Mouse (Mus musculus) MEL (cell line): Measurements from ENCODE around the gene Zmiz1. TPM values are rescaled to one million over a fixed set of nuclear protein-coding genes. Genes with fewer than 3 reads are reported as not detected.
A peak's percentile ranks its signal among the peaks of the same experiment; 100 is the strongest.

Source experiments
- DNase-seq: peaks from one replicate; pipeline ENCODE4 v3.0.0; 2011; ENCODE audit warnings: low read depth, low spot score
- H3K27ac ChIP-seq: 2 replicates; pipeline ENCODE4 v1.5.1; 2012; ENCODE audit warnings: low read depth, mild to moderate bottlenecking, control low read depth, low read length, moderate library complexity; ENCODE audit not compliant: control insufficient read depth
- H3K27me3 ChIP-seq, 2 experiments: fragments of 150-350 bp in 1 of 2; sonication (generic) in 1 of 2; 2 replicates each; pipeline ENCODE4 v1.6.1; 2012; ENCODE audit warnings: low read length in 2 of 2, mild to moderate bottlenecking in 2 of 2, improper control_type of control experiment in 1 of 2, moderate library complexity in 1 of 2; ENCODE audit not compliant: insufficient read depth in 2 of 2, control insufficient read depth in 1 of 2
- H3K36me3 ChIP-seq, 2 experiments: 2 replicates each; pipeline ENCODE4 v1.6.1; 2012 to 2014; ENCODE audit warnings: low read length in 2 of 2, improper control_type of control experiment in 1 of 2, inconsistent platforms in 1 of 2, mild to moderate bottlenecking in 1 of 2; ENCODE audit not compliant: insufficient read depth in 2 of 2, control insufficient read depth in 1 of 2
- H3K4me1 ChIP-seq, 2 experiments: fragments of 150-350 bp in 1 of 2; sonication (generic) in 1 of 2; 2 replicates each; pipeline ENCODE4 v1.6.1; 2012; ENCODE audit warnings: low read length in 2 of 2, improper control_type of control experiment in 1 of 2, mild to moderate bottlenecking in 1 of 2; ENCODE audit not compliant: insufficient read depth in 2 of 2, control insufficient read depth in 1 of 2
- H3K4me3 ChIP-seq, 2 experiments: fragments of 150-350 bp in 1 of 2; sonication (generic) in 1 of 2; 2 replicates each; pipeline ENCODE4 v1.5.1; 2012; ENCODE audit warnings: low read depth in 2 of 2, low read length in 2 of 2, mild to moderate bottlenecking in 2 of 2, moderate library complexity in 2 of 2, control low read depth in 1 of 2, improper control_type of control experiment in 1 of 2; ENCODE audit not compliant: control insufficient read depth in 1 of 2, insufficient read depth in 1 of 2
- H3K79me2 ChIP-seq: 2 replicates; pipeline ENCODE4 v1.6.1; 2012; ENCODE audit warnings: mild to moderate bottlenecking, low read length, moderate library complexity; ENCODE audit not compliant: control insufficient read depth, poor library complexity, insufficient read depth
- H3K9ac ChIP-seq: 2 replicates; pipeline ENCODE4 v1.6.1; 2012; ENCODE audit warnings: low read depth, mild to moderate bottlenecking, control low read depth, low read length, moderate library complexity; ENCODE audit not compliant: control insufficient read depth, poor library complexity, severe bottlenecking
- H3K9me3 ChIP-seq: fragments of 150-350 bp; sonication (generic); replicated peaks from 2 replicates; pipeline ENCODE4 v1.6.1; 2012; ENCODE audit warnings: mild to moderate bottlenecking, low read length, improper control_type of control experiment, moderate library complexity; ENCODE audit not compliant: insufficient read depth
- BHLHE40 ChIP-seq: IDR thresholded peaks from 2 replicates; pipeline ENCODE4 v1.6.1; 2012; ENCODE audit warnings: low read depth, mild to moderate bottlenecking, inconsistent platforms, low read length, improper control_type of control experiment, borderline replicate concordance
- CHD2 ChIP-seq: IDR thresholded peaks from 2 replicates; pipeline ENCODE4 v1.6.1; 2011; ENCODE audit warnings: low read length, improper control_type of control experiment
- E2F4 ChIP-seq: IDR thresholded peaks from 2 replicates; pipeline ENCODE4 v1.6.1; 2011; ENCODE audit warnings: low read depth, low read length, improper control_type of control experiment, borderline replicate concordance
- EP300 ChIP-seq, 2 experiments: IDR thresholded peaks; 2 replicates each; pipeline ENCODE4 v1.6.1; 2011; ENCODE audit warnings: improper control_type of control experiment in 2 of 2, low read length in 2 of 2, low read depth in 1 of 2, mild to moderate bottlenecking in 1 of 2
- ETS1 ChIP-seq: IDR thresholded peaks from 2 replicates; pipeline ENCODE4 v1.6.1; 2012; ENCODE audit warnings: low read depth, mild to moderate bottlenecking, inconsistent platforms, low read length, improper control_type of control experiment, moderate library complexity
- GATA1 ChIP-seq: IDR thresholded peaks from 2 replicates; pipeline ENCODE4 v1.6.1; 2011; ENCODE audit warnings: low read depth, low read length, improper control_type of control experiment
- HCFC1 ChIP-seq: IDR thresholded peaks from 2 replicates; pipeline ENCODE4 v1.6.1; 2012; ENCODE audit warnings: low read depth, mild to moderate bottlenecking, inconsistent platforms, low read length, improper control_type of control experiment, moderate library complexity
- JUND ChIP-seq: IDR thresholded peaks from 2 replicates; pipeline ENCODE4 v1.6.1; 2011; ENCODE audit warnings: low read depth, mild to moderate bottlenecking, improper control_type of control experiment, low read length
- KAT2A ChIP-seq: conservative IDR thresholded peaks from 2 replicates; pipeline ENCODE4 v1.6.1; 2012; ENCODE audit warnings: low read depth, low read length, improper control_type of control experiment, inconsistent platforms
- MAX ChIP-seq: IDR thresholded peaks from 2 replicates; pipeline ENCODE4 v1.6.1; 2011; ENCODE audit warnings: low read length, improper control_type of control experiment
- MAZ ChIP-seq: IDR thresholded peaks from 2 replicates; pipeline ENCODE4 v1.6.1; 2012; ENCODE audit warnings: low read depth, mild to moderate bottlenecking, inconsistent platforms, low read length, improper control_type of control experiment
- MEF2A ChIP-seq: IDR thresholded peaks from 2 replicates; pipeline ENCODE4 v1.6.1; 2014; ENCODE audit warnings: low read depth, mild to moderate bottlenecking, inconsistent platforms, low read length, improper control_type of control experiment; ENCODE audit not compliant: poor library complexity, insufficient replicate concordance, severe bottlenecking; ENCODE audit errors: extremely low read depth
- MXI1 ChIP-seq: IDR thresholded peaks from 2 replicates; pipeline ENCODE4 v1.6.1; 2011; ENCODE audit warnings: mild to moderate bottlenecking, low read depth, low read length, improper control_type of control experiment
- MYB ChIP-seq: IDR thresholded peaks from 2 replicates; pipeline ENCODE4 v1.6.1; 2011; ENCODE audit warnings: mild to moderate bottlenecking, low read depth, low read length, improper control_type of control experiment
- NELFE ChIP-seq: IDR thresholded peaks from 2 replicates; pipeline ENCODE4 v1.6.1; 2011; ENCODE audit warnings: low read depth, low read length, improper control_type of control experiment
- NRF1 ChIP-seq: IDR thresholded peaks from 2 replicates; pipeline ENCODE4 v1.6.1; 2014; ENCODE audit warnings: low read depth, mild to moderate bottlenecking, inconsistent platforms, low read length, improper control_type of control experiment, moderate library complexity; ENCODE audit not compliant: poor library complexity, insufficient read depth, severe bottlenecking
- POLR2A ChIP-seq, 2 experiments: IDR thresholded peaks; 2 replicates each; pipeline ENCODE4 v1.6.1; 2011 to 2012; ENCODE audit warnings: low read length in 2 of 2, mild to moderate bottlenecking in 2 of 2, control low read depth in 1 of 2, improper control_type of control experiment in 1 of 2, low read depth in 1 of 2, moderate library complexity in 1 of 2; ENCODE audit not compliant: control insufficient read depth in 1 of 2, insufficient read depth in 1 of 2, poor library complexity in 1 of 2
- POLR2AphosphoS2 ChIP-seq: IDR thresholded peaks from 2 replicates; pipeline ENCODE4 v1.6.1; 2011; ENCODE audit warnings: low read length, improper control_type of control experiment
- POLR2AphosphoS5 ChIP-seq: IDR thresholded peaks from 2 replicates; pipeline ENCODE4 v1.6.1; 2012; ENCODE audit warnings: low read depth, borderline replicate concordance, mild to moderate bottlenecking, inconsistent platforms, low read length, moderate library complexity, mixed read lengths
- SMC3 ChIP-seq: IDR thresholded peaks from 2 replicates; pipeline ENCODE4 v1.6.1; 2011; ENCODE audit warnings: low read depth, low read length, improper control_type of control experiment
- TAL1 ChIP-seq: IDR thresholded peaks from 2 replicates; pipeline ENCODE4 v1.6.1; 2012; ENCODE audit warnings: mild to moderate bottlenecking, inconsistent platforms, low read length, moderate library complexity, mixed read lengths
- TBP ChIP-seq: IDR thresholded peaks from 2 replicates; pipeline ENCODE4 v1.8.0; 2011; ENCODE audit warnings: low read depth, low read length, improper control_type of control experiment
- TCF12 ChIP-seq: IDR thresholded peaks from 2 replicates; pipeline ENCODE4 v1.6.1; 2014; ENCODE audit warnings: low read depth, mild to moderate bottlenecking, inconsistent platforms, low read length, improper control_type of control experiment, moderate library complexity
- UBTF ChIP-seq: IDR thresholded peaks from 2 replicates; pipeline ENCODE4 v1.6.1; 2012; ENCODE audit warnings: low read depth, mild to moderate bottlenecking, inconsistent platforms, low read length, improper control_type of control experiment, moderate library complexity, borderline replicate concordance; ENCODE audit not compliant: insufficient read depth
- USF1 ChIP-seq: IDR thresholded peaks from 2 replicates; pipeline ENCODE4 v1.6.1; 2014; ENCODE audit warnings: low read depth, mild to moderate bottlenecking, inconsistent platforms, low read length, improper control_type of control experiment, moderate library complexity
- USF2 ChIP-seq, 2 experiments: IDR thresholded peaks; 2 replicates each; pipeline ENCODE4 v1.6.1; 2011 to 2012; ENCODE audit warnings: improper control_type of control experiment in 2 of 2, low read length in 2 of 2, borderline replicate concordance in 1 of 2, inconsistent platforms in 1 of 2, low read depth in 1 of 2, mild to moderate bottlenecking in 1 of 2; ENCODE audit not compliant: insufficient read depth in 1 of 2
- ZMIZ1 ChIP-seq: IDR thresholded peaks from 2 replicates; pipeline ENCODE4 v1.6.1; 2012; ENCODE audit warnings: low read depth, mild to moderate bottlenecking, inconsistent platforms, low read length, improper control_type of control experiment, moderate library complexity
- ZNF384 ChIP-seq: IDR thresholded peaks from 2 replicates; pipeline ENCODE4 v1.6.1; 2012; ENCODE audit warnings: low read depth, mild to moderate bottlenecking, inconsistent platforms, low read length, improper control_type of control experiment
- polyA plus RNA-seq, 2 experiments: library from polyadenylated mRNA; stranded (reverse) in 1 of 2; unstranded in 1 of 2; fragments of >175 nt in 1 of 2; fragments of >200 nt in 1 of 2; gene quantifications; 2 replicates each; pipeline versions ENCODE4 v1.2.1 to v1.2.4; 2012; ENCODE audit warnings: low replicate concordance in 2 of 2, low read depth in 1 of 2; ENCODE audit not compliant: insufficient read length in 2 of 2, insufficient read depth in 1 of 2, missing spikeins in 1 of 2
- total RNA-seq: library from RNA; depleted of rRNA; stranded (reverse); fragments of 300-350 nt; gene quantifications from 2 replicates; pipeline ENCODE4 v1.2.3, GENCODE M21; 2012

Zmiz1 gene
- total and polyA plus RNA-seq, 3 experiments = 2.7 to 19.9 TPM; not detected in 1

DNA sequence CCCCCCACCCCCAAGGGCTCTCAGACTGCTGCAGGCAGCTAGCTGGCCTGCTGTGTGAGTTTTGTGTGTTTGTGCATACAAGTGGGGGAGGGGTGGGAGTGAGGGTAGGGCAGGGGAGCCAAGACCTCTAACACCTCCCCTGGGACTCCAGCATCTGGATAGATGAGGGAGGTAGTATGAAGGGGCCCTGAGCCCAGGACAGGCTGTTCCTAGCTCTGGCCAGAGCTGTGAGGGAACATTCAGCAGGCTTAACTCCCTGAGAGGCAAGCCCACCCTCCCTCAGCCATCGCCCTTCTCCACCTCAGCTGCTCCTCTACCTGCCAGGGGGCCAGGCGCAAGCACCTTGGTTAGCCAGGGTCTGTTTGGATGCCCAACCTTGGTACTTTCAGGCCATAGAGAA lies 249.9 kb downstream of the Zmiz1 start:
- no peaks in the 10 kb centered on the region for H3K27me3 ChIP-seq
- no peak overlapping the region for H3K4me3 ChIP-seq
- H3K79me2 ChIP-seq = no peaks in the 10 kb centered on the region
- H3K36me3 ChIP-seq = no peaks in the 10 kb centered on the region; a peak in 1 of 4 replicates
- no peak for DNase-seq
- H3K9ac ChIP-seq = no peak overlapping the region
- H3K9me3 ChIP-seq = no peaks in the 10 kb centered on the region
- H3K4me1 ChIP-seq = 0 out of 4 replicates have a peak, but pooled peaks cover 0 to 6% of the 10 kb centered on the region in 2 experiments
- TF ChIP-seq HCFC1 (no peak), SMC3 (no peak), MEF2A (no peak), POLR2AphosphoS5 (no peak), USF2 (IDR thresholded peaks at IDR 0.05; ENCODE audit: borderline replicate concordance in 1 of 2, insufficient read depth in 1 of 2, low read depth in 1 of 2, low read length in 2 of 2) (no peak)
- no peak overlapping the region for H3K27ac ChIP-seq

DNA sequence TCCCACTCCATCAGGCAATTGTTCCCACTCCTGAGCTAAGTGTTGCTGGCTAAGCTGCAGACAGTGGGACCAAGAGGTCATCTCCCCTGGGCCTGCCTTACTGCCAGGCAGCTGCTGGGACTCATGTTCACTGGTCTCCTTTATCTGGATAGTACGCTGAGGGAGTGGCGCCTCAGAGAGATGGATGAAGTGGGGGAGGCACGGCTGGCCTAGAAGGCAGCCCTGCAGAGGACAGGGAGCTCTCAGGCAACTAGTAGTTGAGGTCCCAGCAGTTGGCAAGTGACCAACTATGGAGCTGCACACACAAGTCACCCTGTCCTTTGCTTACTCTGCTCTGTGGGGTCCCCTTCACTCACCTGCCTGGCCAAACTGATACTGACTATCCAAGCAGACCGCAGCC lies 251.1 kb downstream of the Zmiz1 start:
- peak; percentile 55 for DNase-seq
- H3K36me3 ChIP-seq = no peaks in the 10 kb centered on the region; a peak in 1 of 4 replicates
- no peak overlapping the region for H3K4me3 ChIP-seq
- H3K27me3 ChIP-seq = no peaks in the 10 kb centered on the region
- no peaks in the 10 kb centered on the region for H3K79me2 ChIP-seq
- no peaks in the 10 kb centered on the region for H3K9me3 ChIP-seq
- TF ChIP-seq TAL1 (peak; percentile 39), TCF12 (no peak), KAT2A (no peak), MAZ (no peak), ZNF384 (no peak), MAX (no peak), BHLHE40 (no peak), POLR2AphosphoS5 (no peak), CHD2 (no peak), MEF2A (no peak), UBTF (no peak), MXI1 (no peak), ETS1 (no peak), MYB (no peak), POLR2AphosphoS2 (no peak), NELFE (no peak), NRF1 (no peak), JUND (no peak), E2F4 (no peak), GATA1 (peak; percentile 14; the same call in 1 of the 2 replicates), HCFC1 (no peak), EP300 (IDR thresholded peaks at IDR 0.05; ENCODE audit: low read depth in 1 of 2, low read length in 2 of 2) (peak in 1 of 2 experiments; percentile 27; a peak in 1 of 4 replicates), USF1 (no peak), ZMIZ1 (no peak), POLR2A (IDR thresholded peaks at IDR 0.05; ENCODE audit: control insufficient read depth in 1 of 2, insufficient read depth in 1 of 2, low read depth in 1 of 2, low read length in 2 of 2, poor library complexity in 1 of 2) (no peak), TBP (no peak)
- no peak overlapping the region for H3K9ac ChIP-seq
- no peak overlapping the region for H3K27ac ChIP-seq
- 0 out of 4 replicates have a peak, but pooled peaks cover 0 to 6% of the 10 kb centered on the region in 2 experiments for H3K4me1 ChIP-seq
